Mouse (Mus musculus): Measurements from ENCODE around the gene Tas2r135.
A peak's percentile ranks its signal among the peaks of the same experiment; 100 is the strongest.

The Tas2r135 gene

DNA sequence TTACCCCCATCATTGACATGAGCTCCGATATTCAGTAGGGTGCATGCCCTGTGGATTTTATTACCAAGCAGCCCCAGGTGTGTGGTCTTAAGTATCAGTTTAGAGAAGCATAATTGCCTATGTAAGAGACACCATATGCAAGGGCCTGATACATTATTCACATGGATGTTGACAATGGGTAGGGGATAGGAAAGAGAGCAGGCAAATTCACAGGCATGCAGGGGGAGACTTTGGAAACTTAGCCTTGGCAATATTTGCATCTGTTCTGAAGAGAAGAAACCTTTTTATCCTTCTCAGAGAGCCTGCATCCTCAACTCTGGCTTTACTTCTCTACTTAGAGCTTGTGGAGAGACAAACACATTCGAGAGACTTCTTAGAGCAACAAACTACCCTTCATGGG is at the start of gene Tas2r135:
TSS of gene Tas2r135 (plus strand) at position 301 of the 400 bp plus-strand sequence.
- no peak for DNase-seq (ENCODE audit: low spot score in 2 of 2)

DNA sequence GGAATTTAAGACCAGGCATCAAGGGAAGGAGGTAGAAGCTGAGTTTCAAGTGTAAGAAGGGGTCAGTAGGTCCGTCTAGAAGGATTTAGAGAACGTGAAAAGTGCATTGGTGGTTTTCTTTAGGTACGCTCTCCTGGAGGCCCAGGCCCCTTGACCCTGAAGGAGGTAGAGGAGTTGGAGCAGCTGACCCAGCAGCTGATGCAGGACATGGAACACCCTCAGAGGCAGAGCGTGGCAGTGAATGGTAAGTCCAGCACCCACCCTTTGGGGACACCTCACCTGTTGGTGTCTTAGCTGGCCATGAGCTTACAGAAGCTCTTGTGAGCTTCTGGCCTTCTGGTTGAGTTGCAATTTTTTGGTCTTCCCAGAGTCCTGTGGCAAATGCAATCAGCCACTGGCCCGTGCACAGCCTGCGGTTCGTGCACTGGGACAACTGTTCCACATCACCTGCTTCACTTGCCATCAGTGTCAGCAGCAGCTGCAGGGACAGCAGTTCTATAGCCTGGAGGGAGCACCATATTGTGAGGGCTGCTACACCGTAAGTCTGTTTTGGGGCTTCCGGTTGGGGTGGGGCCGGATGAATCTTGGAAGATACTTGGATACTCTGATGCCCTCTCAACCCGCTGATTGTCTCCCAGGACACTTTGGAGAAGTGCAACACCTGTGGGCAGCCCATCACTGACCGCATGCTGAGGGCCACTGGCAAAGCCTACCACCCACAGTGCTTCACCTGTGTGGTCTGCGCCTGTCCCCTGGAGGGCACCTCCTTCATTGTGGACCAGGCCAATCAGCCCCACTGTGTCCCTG is 49.2 kb upstream of the Tas2r135 start:
- DNase-seq (ENCODE audit: low spot score in 2 of 2): no peak

DNA sequence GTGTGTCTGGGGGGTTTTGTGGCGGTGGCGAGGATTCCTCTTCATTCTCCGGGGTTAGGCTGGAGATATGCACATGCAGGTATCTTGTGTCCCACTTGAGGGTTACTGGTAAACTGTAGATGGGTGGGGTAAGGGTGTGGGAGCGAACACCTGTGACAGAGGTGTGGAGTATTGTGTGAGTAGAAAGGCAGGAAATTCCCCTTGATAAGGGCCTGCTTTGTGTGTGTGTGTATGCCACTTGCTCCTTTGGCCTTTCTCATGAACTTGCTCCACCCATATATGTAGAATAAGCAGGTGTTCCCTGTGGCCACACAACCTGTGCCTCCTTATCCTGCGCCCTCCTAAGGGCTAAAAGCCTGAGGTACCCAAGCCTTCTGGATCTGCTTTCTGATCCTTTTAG is 48.3 kb upstream of the Tas2r135 start:
- no peak for DNase-seq (ENCODE audit: low spot score in 2 of 2)

DNA sequence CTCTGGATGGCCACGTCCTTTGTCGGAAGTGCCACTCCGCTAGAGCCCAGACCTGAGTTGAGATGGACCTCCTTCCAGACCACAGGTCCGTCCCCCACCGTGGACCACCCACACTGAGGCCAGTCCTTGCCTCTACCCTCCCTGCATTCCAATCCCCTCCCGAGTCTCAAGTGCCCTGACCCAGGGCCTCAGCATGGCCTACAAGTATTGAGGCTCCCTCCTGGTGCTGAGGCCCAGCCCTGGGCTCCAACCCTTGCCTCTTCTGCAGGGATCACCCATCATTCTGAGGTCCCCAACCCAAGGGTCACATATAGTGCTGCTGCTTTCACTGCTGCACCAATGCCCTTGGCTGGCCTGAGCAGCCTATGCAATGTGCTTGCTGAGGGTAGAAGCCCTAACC is 47.3 kb upstream of the Tas2r135 start:
- DNase-seq (ENCODE audit: low spot score in 2 of 2): no peak

DNA sequence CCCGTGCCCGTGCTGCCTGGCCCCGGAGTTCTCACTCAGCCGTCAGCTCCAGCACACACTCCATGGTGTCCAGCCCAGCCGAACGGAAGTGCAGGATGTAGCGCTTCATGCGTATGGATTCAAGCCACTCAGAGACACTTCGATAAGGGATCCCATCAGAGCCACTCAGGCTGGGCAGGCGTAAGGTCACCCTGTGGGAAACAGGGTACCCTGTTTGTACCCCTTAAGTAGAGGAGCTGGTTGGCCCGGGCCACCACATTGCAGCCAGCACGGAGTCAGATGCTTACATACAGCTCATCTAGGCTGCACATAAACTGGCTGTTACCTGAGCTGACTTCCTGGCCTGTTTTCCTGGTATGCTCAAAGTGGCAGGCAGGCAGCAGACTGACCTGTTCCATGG is 46.3 kb upstream of the Tas2r135 start:
- no peak for DNase-seq (ENCODE audit: low spot score in 2 of 2)

DNA sequence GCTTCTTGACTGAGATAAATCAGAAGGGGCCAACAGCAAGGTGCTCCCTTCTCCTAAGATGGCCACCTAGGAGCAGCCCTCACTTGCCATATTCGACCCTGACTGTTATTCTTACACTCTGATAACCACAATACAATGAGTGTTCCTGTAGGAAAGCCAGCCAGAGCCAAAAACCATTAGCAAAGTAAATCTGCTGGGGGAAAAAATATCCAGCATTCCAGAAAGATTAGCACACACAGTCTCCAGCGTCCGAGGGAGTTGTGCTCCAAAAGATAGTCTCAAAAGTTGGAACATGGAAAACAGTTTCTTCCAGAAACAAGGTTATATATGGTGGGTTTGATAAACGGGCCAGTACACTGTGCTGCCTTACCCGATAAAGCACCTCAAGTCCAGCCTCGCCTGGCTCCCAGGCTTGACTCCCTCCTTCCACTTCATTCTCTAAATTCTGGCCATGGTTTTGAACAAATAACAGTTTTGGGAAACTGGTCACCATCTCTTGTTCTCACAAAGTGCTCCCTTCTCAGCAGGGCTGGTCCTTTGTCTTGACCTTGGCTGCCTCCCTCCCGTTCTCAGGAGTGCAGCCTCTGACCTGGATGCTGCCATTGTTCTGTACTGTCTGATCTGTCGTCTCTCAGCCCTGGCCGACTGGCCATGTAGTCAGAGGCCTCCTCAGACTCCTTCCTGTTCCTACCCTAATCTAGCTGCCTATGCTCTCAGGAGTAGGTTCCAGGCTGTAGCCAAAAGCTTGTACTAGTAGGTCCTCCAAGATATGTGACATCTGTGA is 45.7 kb upstream of the Tas2r135 start:
- no peak for DNase-seq (ENCODE audit: low spot score in 2 of 2)

DNA sequence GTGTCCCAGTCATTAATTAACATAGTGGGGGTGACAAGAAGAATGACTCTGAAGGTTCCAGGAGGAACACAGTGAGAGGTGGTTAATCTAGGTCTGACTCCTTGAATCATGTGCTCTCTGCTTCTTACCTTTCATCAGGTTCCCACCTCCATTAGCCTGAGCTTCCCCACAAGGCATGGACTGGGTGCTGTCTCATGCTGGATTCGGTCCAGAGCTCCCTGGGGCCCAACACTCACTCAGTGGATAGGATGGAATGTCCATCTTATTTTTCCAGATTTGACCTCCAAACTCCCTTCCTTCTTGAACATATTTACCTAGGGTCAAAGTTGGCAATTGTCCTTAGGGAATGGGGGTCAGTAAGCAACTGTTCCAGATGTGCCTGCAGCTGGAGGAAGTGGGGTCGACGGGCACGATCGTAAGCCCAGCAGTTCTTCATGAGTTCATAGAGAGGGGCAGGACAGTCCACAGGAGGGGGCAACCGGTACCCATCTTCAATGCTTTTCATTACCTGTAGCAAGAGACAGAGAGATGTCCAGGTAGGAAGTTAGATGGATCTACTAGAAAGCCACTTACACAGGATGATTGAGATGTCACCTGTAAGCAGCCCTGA is 44.9 kb upstream of the Tas2r135 start:
- DNase-seq (ENCODE audit: low spot score in 2 of 2): no peak

DNA sequence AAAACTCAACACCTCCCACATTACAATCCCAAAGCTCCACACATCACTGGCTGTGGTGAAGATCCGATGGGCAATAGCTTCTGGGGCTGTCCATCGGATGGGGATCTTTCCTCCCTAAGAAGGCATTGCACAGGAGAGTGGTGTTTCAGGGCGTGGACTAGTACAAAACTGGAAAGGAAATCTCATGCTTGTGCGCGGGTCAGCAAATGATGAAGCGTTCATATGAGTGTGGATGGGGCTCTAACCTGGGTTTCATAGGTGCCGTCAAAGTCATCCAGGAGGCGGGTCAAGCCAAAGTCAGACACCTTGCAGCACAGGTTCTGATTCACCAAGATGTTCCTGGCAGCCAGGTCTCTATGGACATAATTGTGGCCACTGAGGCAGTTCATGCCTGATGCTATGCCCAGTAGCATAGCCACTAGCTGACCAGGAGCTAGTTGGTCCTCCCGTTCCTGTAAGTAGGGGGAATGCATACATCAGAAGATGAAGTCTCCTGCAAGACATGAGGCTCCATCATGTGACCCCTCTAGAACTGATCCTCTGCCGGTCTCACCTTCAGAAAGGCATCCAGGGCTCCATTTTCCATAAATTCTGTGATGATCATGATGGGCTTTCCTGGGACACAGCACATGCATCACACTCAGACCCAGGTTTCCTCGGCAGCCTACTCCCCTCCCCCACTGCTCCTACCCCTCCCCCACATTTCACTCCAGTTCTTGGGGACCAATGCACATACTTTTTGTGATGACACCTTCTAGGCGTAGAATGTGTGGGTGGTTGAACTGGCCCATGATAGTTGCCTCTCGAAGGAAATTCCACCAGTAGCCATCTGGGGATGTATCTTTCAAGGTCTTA is 44.0 kb upstream of the Tas2r135 start:
- no peak for DNase-seq (ENCODE audit: low spot score in 2 of 2)

DNA sequence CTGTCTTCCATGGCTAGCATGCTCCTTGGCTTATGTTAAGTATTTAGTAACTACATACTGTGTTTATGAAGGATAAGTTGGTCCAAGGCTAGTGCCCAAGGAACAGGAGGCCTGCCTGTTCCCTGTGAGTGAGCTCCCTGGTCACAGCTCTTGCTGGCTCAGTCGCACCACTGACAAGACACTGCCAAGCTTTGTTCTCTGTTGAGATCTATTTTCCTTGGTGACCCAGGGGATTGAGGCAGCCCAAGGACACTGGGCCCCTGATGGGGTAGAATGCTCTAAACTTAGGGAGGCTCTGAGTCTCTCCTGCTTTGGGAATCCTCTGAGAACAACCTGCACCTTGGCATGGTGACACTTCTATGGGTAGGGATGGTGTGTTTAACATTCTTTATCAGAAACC is 43.2 kb upstream of the Tas2r135 start:
- DNase-seq (ENCODE audit: low spot score in 2 of 2): no peak

DNA sequence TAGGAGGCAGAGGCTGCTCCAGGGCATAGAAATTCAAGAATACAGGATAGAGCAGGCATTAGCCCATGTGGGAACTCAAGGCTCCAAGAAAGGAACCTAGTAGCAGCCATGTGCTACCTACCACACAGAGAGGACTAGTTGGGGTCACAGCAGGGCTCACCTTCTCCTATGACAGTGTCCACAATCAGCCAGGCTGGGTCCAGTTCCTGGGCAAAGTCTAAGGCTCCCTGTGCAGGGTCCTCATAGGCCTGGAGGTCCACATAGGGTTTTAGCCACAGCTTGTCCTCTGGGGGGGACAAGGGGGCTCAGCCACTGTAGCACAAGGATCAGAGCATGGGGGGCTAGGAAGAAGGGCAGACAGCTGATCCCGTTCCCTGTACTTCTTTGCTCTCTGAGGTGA is 42.7 kb upstream of the Tas2r135 start:
- no peak for DNase-seq (ENCODE audit: low spot score in 2 of 2)

DNA sequence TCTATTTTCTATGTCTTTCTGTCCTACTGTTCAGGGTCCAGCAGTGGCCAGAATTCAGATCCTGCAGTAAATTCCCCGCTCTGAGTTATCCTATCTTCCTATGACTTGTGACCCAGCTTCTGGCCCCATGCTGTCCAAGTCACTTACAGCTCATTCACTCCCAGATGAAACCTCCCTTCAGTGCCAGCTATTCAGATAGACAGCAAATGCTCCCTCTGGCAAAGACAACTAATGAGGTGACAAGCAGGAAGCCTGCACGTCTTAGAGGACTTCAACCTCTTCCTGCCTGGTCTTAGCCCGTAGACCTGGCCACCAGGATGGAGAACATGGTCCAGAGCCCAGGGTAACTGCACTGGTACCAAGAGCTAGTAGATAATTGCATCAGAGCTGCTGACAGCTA is 42.3 kb upstream of the Tas2r135 start:
- no peak for DNase-seq (ENCODE audit: low spot score in 2 of 2)

DNA sequence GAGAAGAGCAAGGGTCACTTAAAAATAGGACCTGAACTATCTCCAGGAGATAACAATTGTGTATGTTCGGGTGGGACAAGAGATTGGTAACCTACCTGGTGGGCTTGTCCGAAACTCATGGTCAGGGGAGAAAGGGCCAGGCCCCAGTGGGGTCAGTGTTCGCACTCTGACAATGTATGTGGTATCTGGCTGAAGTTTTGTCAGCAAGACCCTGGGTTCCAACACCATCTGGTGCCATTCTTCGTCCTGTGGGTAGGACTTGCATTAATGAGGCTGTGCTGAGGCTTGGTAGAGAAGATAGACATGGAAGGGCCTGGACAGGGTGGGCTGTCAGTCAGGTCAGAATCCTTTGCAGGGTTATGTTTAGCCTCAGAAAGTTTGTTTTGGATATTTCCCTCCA is 41.2 kb upstream of the Tas2r135 start:
- DNase-seq (ENCODE audit: low spot score in 2 of 2): no peak

DNA sequence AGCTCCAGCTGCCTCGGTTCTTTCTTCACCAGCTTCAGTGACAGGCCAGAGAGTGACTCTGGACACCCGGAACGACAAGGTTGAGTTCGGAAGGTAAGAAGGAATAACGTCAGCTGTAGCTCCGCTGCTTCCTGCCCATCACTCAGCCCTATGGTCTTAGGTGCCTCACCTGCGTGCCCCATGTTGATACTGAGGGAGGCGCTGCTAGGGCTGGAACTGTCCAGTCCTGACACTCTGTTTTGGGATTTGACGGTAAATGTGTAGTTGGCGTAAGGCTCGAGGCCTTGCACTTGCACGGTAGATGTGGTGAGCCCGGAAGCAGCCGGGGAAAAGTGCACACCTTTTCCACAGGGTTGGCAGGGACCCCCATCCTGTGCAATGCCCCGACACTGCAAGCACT is 40.6 kb upstream of the Tas2r135 start:
- no peak for DNase-seq (ENCODE audit: low spot score in 2 of 2)

DNA sequence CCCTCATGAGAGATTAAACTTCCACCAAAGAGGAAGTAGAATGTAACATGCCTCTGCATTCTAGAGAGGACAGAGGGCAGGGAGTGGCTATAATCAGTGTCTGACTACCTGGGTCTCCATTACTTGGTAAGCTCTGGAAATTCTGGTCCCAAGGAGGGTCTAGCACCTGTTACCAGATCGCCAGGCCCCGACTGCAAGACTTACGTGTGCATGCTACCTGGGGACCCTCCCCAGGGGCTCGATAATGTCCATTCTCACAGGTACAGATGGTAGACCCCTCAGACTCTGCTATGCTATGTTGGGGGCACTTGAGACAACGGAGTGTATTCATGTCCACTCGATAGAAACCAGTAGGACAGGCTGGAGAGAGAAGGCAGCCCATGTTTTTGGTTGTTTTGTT is 40.0 kb upstream of the Tas2r135 start:
- DNase-seq (ENCODE audit: low spot score in 2 of 2): no peak

DNA sequence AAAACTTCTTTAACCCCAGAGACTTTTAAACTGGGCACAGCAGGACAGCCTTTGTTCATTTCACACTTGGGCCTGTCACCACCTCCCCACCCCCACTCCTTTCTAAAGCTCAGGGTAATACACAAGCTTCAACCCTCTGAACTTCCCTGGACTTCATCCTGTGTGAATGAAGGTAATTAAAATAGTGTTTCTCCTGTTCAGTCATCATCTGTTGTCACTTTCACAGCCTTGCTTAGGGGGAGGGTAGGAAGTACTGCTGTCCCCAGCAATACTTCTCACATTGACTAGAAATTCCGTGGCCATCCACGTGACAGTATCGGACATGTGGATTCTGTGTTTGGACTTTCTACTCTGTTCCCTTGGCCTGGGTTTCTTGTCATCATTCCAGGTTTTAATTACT is 35.4 kb upstream of the Tas2r135 start:
- DNase-seq (ENCODE audit: low spot score in 2 of 2): no peak

DNA sequence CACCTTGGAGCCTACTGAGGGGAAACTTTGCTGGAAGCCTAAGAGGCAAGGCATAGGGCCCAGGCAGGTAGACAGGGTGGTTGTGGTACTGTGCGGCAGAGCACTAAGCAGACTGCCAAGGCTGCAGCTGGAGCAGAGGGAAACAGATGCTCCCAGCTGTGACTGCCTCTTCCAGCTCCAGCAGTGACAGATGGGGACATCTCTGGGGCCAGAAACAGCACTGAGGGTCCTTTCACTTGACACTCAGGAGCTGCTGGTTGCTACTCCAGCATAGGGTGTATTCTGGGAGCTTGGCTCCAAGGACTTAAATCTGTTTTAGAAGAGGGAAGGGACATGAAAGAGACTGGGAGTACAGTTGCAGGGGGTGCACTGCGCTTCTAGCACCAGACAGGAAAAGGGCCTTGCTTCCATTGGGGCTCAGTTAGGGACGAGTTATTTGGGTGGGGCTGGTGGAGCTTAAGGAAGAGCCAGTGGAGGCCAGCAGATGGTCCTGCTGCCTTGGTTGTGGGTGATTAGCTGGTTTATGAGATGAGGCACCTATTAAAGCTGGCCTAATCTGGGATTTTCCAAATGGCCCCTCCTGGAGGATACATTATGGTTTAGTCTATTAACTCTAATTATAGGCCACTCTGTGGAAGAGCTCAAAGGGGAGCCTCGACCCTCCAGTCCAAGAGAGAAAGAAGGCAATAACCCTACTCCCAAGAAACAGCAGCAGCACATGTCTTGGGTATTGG is 34.4 kb upstream of the Tas2r135 start:
- DNase-seq (ENCODE audit: low spot score in 2 of 2): no peak

DNA sequence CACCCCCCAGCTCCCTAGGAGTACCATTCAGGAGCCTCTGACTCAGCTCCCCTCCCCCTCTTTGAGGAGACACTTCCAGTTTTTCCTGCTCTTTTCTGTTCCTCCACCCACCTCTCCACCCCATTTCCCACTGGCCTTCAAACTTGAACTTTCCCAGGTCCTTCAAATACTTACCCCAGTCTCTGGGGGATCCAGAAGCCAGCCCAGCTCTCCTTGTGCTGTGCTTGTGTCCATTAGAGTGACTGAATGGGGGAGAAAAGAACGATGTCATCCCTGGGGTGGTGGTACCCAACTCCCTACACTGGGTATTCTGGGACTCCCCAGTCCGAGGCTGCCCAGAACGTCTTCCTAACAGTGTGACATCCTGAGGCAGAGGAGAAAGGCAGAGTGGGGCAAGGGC is 33.2 kb upstream of the Tas2r135 start:
- DNase-seq (ENCODE audit: low spot score in 2 of 2): no peak

DNA sequence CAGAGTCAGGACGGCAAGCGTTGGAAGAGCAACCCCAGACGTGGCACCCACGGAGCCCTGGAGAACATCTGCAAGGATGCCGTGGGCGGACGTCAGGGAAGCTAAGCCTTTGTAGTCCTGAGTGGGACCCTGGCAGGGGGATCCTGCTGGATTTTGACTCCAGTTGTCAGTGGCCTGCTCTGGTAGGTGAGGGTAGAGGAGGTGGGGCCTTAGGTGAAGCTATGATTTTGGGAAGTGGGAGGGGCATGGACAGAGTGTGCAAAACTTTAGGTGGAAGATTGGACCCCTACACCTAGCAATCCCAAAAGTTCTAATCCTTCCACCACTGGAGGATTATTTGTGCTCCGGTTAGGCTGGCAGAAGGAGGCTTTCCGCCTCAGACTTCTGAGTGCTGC is 32.8 kb upstream of the Tas2r135 start:
- no peak for DNase-seq (ENCODE audit: low spot score in 2 of 2)

DNA sequence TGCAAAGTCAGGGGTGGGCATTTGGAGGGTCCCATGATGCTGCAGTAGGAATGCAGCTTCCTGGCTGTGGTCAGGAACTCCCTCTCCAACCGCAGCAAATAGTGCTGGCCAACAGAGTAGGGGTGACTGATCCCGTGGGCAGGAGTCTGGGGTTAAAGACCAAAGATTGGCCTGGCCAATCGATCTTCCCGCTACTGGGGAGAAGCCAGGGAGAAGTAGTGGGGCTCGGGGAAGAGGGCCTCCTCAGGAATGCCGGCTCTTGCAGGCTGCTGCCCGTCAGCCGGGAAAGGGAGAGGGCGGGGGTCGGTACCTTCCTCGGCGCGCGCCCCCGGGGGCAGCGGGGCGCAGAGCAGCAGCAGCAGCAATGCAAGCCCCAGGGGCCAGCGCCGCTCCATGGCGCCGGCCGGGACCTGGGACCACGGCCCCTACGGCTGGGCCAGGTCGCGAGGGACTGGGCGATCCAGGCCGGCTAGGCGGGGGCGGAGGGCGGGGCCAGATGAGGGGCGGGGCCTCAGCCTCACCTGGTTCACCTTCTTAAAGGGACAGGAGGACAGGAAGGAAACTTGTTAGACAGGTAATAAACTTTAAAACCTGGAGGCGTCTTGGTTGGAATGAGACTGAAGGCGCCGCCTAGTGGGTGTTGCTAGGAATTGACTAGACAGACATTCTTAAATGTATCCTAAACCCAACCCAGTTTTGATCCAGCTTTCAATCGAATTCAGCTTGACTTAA is 32.3 kb upstream of the Tas2r135 start, which contains the start of gene Epha1:
TSS of gene Epha1 (minus strand) at position 453 of the 732 bp plus-strand sequence.
- DNase-seq (ENCODE audit: low spot score in 2 of 2): peak in 1 of 2 experiments; percentile 67

DNA sequence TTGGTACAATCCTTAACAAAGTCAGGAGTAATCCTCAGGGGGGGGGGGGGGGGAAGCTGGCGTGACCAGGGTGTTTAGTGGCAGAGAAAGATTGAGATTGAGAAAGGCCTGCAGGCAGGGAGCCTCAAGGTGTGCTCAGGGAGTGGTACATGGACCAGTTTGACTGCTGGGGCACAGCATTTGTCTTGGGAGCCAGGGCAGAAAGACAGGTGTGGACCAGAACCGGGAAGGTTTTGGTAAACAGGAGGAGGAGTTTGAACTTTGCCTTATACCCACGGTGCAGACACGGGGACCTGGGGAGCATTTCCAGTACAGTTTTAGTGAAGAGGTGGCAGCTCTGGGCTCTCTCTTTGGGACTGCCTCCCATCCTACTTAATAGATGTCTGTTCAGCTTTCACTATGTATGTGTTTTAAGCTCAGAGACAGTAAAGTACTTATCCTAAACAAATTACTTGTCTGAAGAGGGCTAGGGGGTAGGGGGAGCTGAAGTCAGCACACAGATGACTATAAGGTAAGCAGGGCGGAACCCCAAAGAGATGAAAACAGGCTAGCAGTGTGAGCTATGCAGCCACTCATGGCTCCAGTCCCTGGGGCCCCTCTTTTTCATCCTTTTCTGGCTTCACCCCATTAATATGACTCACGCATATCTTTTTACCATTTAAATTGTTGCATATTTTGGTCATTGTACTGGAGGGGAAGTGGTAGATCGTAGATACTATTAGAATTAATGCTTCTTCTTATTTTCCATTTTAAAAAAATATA is 31.4 kb upstream of the Tas2r135 start:
- DNase-seq (ENCODE audit: low spot score in 2 of 2): no peak
